Mouse (Mus musculus) olfactory bulb, adult 2 months (tissue): Measurements from ENCODE around the gene Ccdc160. TPM values are rescaled to one million over a fixed set of nuclear protein-coding genes. Genes with fewer than 3 reads are reported as not detected.
A peak's percentile ranks its signal among the peaks of the same experiment; 100 is the strongest.

ENCODE experiments used
- H3K27ac ChIP-seq: fragments of 200-500 bp; 2 replicates; pipeline ENCODE4 v1.5.1; 2012; ENCODE audit warnings: low read depth, low read length; ENCODE audit not compliant: insufficient read depth
- H3K4me1 ChIP-seq: fragments of 200-500 bp; 2 replicates; pipeline ENCODE4 v1.6.1; 2012; ENCODE audit warnings: low read length; ENCODE audit not compliant: control insufficient read depth, insufficient read depth
- H3K4me3 ChIP-seq: fragments of 200-500 bp; 2 replicates; pipeline ENCODE4 v1.5.1; 2012; ENCODE audit warnings: mild to moderate bottlenecking, low read depth, low read length, moderate library complexity; ENCODE audit not compliant: insufficient read depth
- CTCF ChIP-seq: fragments of 200-500 bp; IDR thresholded peaks from 2 replicates; pipeline ENCODE4 v1.5.1; 2012; ENCODE audit warnings: low read depth, mild to moderate bottlenecking, low read length, moderate library complexity; ENCODE audit not compliant: insufficient read depth
- POLR2A ChIP-seq: fragments of 200-500 bp; IDR thresholded peaks from 2 replicates; pipeline ENCODE4 v1.6.1; 2012; ENCODE audit warnings: mild to moderate bottlenecking, low read depth, low read length, moderate library complexity; ENCODE audit not compliant: insufficient read depth
- WGBS: fragments of 180-500 bp; shearing (Covaris S2); methylation state at CpG from one replicate; pipeline ENCODE4 v1.1.7; 2018; 5-methylcytosine and 5-hydroxymethylcytosine counted together
- polyA plus RNA-seq: library from polyadenylated mRNA; stranded (reverse); fragments of >200 nt; gene quantifications from 2 replicates; pipeline ENCODE4 v1.2.4, GENCODE M21; 2012; ENCODE audit warnings: low replicate concordance; ENCODE audit not compliant: missing spikeins, insufficient read depth, insufficient read length

Ccdc160 gene
- not detected in 2 replicates for polyA plus RNA-seq

GRCm38 (mm10) chrX:52790980-52791593 is at the start of gene Ccdc160:
TSS of gene Ccdc160 (plus strand) at chrX:52791200.
- Histone ChIP-seq H3K4me3 (peak within 1 kb of the TSS; percentile 79), H3K4me1 (no peaks in the 10 kb centered on the region), H3K27ac (no peak within 1 kb of the TSS)
- 14% methylated on average over 26 of the region's 26 CpGs for WGBS
- TF ChIP-seq POLR2A (no peak), CTCF (no peak)

DNA sequence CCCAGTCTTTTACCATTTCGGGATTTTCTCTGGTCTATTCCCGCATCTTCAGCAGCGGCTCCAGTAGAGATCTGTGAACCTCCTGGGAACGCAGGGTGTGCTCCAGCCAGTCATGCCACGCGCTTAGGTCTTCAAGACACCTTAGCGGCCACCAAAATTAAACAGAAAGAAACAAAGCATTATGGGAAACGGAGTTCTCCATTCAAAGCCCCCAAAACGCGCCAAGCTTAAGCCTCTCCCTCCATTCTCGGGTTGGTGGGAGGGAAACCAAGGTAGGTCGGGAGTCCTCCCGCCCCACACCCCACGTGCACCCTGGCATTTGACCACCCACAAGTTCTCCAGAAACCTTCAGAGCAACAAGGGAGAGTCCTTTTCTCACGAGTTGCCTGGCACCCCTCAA is 47.2 kb upstream of the Ccdc160 start:
- Histone ChIP-seq H3K27ac (no peak overlapping the region), H3K4me1 (peaks cover 12% of the 10 kb centered on the region; the same call in 1 of the 2 replicates), H3K4me3 (peak overlapping the region; percentile 40)
- 12% methylated on average over 15 of the region's 15 CpGs for WGBS
- TF ChIP-seq POLR2A (no peak), CTCF (no peak)

- H3K4me3 ChIP-seq = peak overlapping the region; percentile 40
- WGBS = 20% methylated on average over 50 of the region's 50 CpGs
- TF ChIP-seq CTCF (no peak), POLR2A (no peak)
Observed at GRCm38 (mm10) chrX:52744201-52745051, 46.6 kb upstream of the Ccdc160 start.

DNA sequence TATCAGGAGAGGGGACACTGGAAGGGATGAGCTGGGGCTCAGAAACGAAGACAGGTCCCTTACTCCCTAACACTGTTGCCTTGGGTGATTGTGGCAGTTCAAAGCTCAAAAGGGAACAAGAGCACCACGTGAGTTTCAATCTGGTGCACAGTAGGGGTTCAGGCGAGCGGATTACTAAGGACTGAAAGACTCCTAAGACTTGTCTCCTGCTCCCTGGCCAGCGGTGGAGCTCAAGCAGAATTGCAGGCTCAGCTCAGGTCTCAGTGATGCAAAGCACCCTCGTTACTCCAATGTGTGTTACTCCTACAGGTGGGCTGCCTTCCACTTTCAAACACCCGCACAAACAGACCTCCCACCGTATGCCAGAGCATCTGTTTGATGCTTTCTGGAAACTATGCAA is 45.5 kb upstream of the Ccdc160 start:
- H3K4me3 ChIP-seq = no peak overlapping the region
- WGBS = 12% methylated on average over 8 of the region's 8 CpGs
- TF ChIP-seq POLR2A = no peak
- TF ChIP-seq CTCF = no peak
- peaks cover 12% of the 10 kb centered on the region; the same call in 1 of the 2 replicates for H3K4me1 ChIP-seq
- H3K27ac ChIP-seq = no peak overlapping the region

More at GRCm38 (mm10) chrX:52744201-52745051, 46.6 kb upstream of the Ccdc160 start:
- H3K27ac ChIP-seq = no peak overlapping the region
- H3K4me1 ChIP-seq = peaks cover 12% of the 10 kb centered on the region; the same call in 1 of the 2 replicates

DNA sequence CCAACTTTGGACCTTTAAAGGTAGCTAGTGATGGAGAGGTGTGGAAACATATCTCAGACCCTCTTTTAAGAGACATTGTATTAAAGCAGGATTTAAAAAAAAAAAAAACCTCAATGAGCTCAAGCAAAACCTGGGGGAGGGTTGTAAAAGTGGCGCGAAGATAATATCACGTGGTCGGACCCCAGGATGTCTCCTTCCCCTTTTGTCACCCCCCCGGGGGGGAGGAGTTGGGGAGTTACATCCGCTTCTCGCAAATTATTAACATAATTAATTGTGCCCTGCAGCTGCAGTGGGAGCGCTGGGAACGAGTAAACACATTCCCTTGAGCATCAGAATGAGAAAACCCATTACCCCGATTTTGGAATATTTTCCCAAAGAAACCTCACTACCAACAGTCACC is 45.1 kb upstream of the Ccdc160 start:
- TF ChIP-seq POLR2A (no peak), CTCF (no peak)
- Histone ChIP-seq H3K4me1 (peaks cover 12% of the 10 kb centered on the region; the same call in 1 of the 2 replicates), H3K27ac (no peak overlapping the region), H3K4me3 (no peak overlapping the region)
- 11% methylated on average over 10 of the region's 10 CpGs for WGBS

DNA sequence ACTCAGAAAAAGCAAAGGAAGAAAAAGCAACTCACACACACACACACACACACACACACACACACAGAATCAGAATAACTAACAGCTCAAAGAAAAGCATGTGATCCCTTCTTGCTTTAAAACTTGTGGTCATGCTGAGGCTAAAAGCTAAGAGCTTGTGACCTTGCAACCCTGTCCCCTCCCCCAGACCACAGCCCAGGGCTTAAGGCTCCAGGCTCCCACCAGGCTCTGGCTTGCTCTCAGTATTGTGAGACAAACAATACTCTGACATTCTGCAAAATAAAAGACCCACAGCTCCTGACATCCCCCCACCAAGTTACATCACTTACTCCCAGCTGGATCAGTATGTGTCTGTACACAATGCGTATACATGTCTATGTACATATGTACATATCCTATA is 44.2 kb upstream of the Ccdc160 start:
- no peak overlapping the region for H3K27ac ChIP-seq
- no peak for TF ChIP-seq CTCF
- TF ChIP-seq POLR2A = no peak
- H3K4me1 ChIP-seq = peaks cover 12% of the 10 kb centered on the region; the same call in 1 of the 2 replicates
- WGBS = 90% methylated on average over 1 of the region's 1 CpGs
- no peak overlapping the region for H3K4me3 ChIP-seq

GRCm38 (mm10) chrX:52753491-52754085 is 37.4 kb upstream of the Ccdc160 start:
- Histone ChIP-seq H3K27ac (no peak overlapping the region), H3K4me1 (no peaks in the 10 kb centered on the region), H3K4me3 (no peak overlapping the region)
- WGBS = 57% methylated on average over 6 of the region's 6 CpGs
- TF ChIP-seq POLR2A (no peak), CTCF (no peak)

- no peaks in the 10 kb centered on the region for H3K4me1 ChIP-seq
- H3K27ac ChIP-seq = no peak overlapping the region
- no peak overlapping the region for H3K4me3 ChIP-seq
- 92% methylated on average over 3 of the region's 3 CpGs for WGBS
- TF ChIP-seq CTCF = no peak
- no peak for TF ChIP-seq POLR2A
Observed at GRCm38 (mm10) chrX:52757164-52757563, 33.8 kb upstream of the Ccdc160 start.

- H3K27ac ChIP-seq = no peak overlapping the region
- no peak overlapping the region for H3K4me3 ChIP-seq
- no peak for TF ChIP-seq CTCF
- no peak for TF ChIP-seq POLR2A
- WGBS = 69% methylated on average over 2 of the region's 2 CpGs
- H3K4me1 ChIP-seq = no peaks in the 10 kb centered on the region
Observed at GRCm38 (mm10) chrX:52759232-52759631, 31.8 kb upstream of the Ccdc160 start.
